Mouse (Mus musculus) monocyte, adult 2 months (primary cell): ENCODE measurements at regions not wholly inside any gene's neighbourhood (a gene's known extent, or its start where the extent isn't known, plus 50 kb on each side); places are given as distances from the start of the nearest gene placed in this dataset.

Source experiments
- DNase-seq, 2 experiments: peaks; one replicate each; pipeline ENCODE4 v3.0.0; 2022; ENCODE audit warnings: low spot score in 2 of 2, low read depth in 1 of 2

GRCm38 (mm10) chr2:79131743-79132517 lies 123.3 kb upstream of the Itga4 start:
- DNase-seq: peak; percentile 44 to 53

- peak in 1 of 2 experiments; percentile 24 for DNase-seq
Measured at GRCm38 (mm10) chr2:79132518-79132845, 122.7 kb upstream of the Itga4 start.

GRCm38 (mm10) chr2:79134281-79134680 lies 120.9 kb upstream of the Itga4 start:
- no peak for DNase-seq

DNA sequence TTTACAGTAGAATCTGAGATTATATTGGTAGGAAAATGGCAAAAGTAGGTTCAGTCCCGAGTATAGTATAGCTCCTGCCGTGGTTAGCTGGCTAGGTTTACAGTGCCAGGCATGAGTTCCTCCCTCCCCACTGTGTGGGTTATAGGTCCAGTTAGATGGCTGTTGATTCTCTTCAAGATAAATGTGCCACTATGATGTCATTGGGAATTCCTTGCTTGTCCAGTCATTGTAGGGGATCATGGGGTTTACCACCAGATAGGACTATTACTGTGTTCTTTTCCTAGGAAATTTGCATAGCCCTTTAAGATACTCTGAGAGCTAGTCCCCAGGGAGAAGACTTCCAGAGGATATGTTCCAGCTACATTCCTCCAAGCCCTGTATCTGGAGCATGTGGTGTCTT lies 119.2 kb upstream of the Itga4 start:
- no peak for DNase-seq

DNA sequence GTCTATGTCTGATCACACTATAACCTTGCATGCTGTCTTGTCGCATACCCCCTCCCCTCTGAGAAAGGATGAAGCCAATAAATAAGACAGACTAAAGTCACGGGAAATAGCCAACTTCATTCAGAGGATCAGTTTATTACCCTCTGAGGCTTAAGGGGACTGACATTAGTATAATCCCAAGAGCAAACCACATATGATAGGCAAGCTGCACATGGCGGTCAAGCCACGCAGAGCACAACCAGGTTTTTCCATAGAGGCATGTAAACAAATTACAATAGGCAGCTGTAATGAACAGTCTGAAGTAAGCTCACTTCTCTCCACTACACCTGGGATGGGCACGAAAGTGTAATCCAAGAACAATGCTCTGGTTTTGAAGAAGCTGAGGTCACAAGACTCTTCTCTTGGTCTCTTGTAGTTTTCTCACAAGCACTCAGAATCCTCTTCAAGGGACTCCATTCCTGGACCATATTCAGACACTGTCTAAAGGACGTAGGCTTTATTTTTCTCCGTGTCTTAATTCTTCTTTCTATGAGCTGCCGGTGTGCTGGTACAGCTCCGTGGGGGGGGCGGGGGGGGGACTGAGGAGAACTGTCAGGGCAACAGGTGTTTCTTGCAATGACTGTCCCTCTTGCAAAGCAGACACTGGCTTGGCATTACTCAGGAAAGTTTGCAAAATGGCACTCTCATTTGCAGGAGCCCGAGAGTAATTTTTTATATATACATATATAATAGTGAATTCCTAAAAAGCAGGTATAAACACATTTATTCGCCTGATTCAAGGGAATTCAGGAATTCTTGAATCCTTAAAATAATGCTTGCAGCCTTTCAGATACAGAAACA lies 118.4 kb upstream of the Itga4 start:
- DNase-seq: no peak

- DNase-seq: no peak
Measured at GRCm38 (mm10) chr2:79137694-79138171, 117.5 kb upstream of the Itga4 start.

DNA sequence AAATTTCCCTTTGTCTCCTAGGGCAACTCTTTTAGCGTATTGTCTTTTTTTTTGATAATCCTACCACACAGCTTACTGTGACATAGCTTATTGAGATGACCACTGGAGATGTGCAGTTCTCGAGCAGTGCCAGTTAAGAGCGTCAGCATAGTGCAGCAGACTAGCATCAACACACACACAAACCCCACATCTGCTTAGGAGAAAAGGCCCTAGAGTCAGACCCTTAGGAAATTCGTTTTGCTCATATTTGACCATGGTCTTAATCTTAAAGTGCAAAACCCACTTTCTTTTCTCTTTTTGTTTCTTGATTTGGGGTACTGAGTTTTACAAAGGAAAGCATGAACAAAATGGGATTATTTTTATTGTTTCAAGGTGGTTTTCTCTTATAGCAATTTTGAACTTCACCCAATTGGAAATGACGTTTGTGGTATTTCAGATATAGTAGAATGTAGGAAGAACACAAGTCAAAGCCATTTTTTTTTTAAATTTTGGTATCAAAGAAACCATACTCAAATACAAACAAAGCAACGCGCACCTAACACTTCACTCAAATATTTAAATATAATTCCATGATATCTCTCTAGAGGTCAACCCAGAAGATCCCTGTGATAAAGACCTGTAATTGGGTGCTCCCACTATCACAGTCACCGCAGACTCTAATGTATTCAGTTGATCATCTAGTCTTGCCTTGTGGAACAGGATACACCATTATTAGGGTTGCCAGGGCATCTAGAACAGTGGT lies 116.7 kb upstream of the Itga4 start:
- DNase-seq: no peak

GRCm38 (mm10) chr2:79141961-79142360 lies 113.3 kb upstream of the Itga4 start:
- no peak for DNase-seq

- no peak for DNase-seq
Measured at GRCm38 (mm10) chr2:79143196-79143595, 112.0 kb upstream of the Itga4 start.

DNA sequence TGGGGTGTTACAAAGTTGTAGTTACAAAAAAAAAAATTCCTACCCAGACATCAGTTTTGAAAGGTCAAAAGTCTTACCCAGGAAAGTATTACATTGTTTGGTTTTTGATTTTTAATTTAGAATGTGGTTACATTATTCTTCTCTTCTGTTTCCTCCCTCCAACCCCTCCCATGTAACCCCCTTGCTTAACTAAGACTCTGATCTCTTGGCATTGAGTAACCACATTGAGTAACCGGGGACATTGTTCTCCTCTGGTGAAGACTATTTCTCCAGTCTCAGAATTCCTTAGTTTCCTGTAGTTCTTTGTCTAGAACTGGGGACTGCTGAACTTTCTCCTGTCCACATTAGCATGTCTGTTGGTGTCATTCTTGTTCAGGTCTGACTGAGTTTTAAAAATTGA lies 109.3 kb upstream of the Itga4 start:
- DNase-seq: no peak

- no peak for DNase-seq
Measured at GRCm38 (mm10) chr2:79146563-79146962, 108.7 kb upstream of the Itga4 start.

DNA sequence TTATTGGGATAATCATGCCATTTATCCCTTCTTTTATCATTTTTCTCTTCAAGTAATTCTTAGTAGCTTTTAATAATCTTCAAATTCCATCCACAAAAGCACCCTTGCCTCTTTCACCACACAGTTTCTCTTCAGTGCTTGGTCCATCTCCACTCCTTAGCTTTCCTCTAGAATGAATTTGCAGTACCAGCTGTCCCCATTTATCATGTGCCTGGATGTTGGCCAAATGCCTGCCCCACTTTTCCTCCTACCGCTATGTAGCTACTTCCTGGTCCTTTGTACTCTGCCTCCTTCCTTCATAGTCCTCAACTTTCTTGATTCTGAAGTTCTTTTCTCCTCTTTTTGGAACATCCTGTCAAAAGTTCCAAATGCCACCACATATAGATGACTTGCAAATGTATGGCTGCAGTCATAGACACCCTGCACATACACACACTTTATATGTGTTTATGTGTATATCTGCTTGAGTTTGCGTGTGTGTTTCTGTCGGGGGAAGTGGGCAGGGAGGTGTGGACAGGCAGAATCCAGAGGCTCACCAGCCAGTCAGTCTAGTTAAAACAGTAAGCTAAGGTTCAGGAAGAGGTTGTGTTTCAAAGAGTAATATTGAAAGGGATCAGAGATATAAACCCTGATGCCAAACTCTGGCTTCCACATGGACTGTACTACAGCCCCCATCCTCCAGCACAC lies 106.1 kb upstream of the Itga4 start:
- no peak for DNase-seq

DNA sequence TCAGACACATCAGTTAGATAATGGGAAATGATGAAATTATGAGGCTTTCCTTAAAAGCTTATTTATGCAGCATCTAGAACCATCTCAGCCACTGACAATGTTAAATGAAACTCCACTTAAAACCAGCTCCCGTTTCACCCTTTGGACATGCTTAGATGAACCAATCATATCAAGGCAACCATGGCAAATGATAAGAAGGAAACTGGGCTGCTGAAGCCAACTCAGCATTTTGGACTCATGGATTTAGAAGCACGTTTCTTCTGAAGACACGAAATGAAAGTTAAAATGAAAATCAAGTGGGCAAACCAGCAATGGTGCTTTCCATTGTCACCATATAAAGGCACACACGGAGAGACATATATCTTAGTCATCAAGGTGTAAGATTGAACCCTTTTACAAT lies 103.6 kb upstream of the Itga4 start:
- DNase-seq: no peak

DNA sequence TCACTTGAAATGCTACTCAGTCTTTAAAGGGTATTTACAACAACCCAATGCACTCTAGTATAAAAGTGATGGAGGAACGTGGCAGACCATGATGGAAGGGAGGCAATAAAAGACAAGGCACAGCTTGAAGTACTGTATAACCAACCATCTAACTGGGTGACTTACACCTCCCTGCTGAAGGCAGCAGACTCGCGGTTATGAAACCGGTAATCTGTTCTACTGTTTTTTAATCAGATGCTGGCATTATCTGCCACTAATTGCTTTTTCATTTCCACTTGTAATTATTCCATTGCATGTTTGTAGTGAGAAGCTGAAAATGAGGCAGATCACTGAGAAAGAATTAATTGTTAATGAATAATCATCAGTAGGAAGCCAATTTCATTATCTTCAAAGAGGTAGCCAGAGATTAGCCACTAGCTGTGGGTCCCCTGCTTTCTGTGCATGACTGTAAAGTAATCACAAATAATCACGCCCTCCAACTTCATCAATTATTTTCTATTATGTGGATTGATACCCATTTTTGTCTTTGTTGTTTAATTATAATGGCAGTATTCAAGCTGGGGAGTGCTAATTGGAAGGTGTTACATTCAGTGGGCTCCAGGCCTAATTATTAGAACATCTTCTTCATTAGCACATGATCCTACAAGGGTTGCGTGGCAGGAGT lies 103.1 kb upstream of the Itga4 start:
- no peak for DNase-seq

- DNase-seq: no peak
Measured at GRCm38 (mm10) chr2:79152695-79153057, 102.5 kb upstream of the Itga4 start.

- DNase-seq: no peak
Measured at GRCm38 (mm10) chr2:79153070-79153469, 102.2 kb upstream of the Itga4 start.

GRCm38 (mm10) chr2:79158450-79159055 lies 96.7 kb upstream of the Itga4 start:
- no peak for DNase-seq

GRCm38 (mm10) chr2:79159336-79159735 lies 95.9 kb upstream of the Itga4 start:
- DNase-seq: no peak

DNA sequence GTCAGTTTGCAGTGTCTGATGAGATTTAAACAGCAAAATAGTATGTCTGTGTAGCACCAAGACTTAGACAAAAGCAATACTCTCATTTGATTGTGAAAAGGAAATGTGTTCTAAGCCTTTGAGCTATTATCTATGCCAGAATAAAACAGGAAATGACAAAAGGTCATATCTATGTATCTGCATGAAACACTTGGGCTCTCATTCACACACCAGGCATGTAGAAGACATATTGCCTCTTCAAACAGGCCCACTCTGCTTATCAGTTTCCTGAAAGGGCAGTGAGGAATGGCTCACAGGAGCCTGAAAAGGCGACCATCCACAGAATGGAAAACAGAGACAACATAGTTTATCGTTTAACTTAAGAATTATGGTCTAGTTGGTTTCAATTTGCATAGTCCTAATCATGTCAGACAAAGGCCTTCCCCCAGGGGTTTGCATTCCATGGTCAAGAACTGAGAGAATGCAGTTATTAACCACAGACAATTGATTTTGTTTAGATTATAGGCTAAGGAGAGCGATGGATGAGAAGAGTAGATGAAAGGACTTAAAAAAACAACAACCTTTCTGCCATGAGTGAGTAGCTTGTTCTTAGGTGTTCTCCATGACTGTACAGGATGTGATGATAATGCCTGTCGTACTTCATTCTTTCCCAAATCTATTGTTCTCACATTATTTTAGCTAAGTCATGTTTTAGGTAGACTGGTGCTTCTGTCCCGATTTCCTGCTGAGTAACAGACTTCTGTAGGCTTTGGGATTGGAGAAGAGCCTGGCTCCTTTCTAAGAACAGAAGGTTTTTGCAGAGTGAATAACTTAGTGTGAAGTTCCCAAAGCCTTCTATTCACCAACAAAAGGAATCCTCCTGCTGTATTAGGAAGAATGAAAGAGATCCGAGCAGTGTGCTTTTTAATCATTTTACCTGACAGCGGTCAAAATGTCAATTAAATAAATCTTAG lies 82.0 kb upstream of the Itga4 start:
- no peak for DNase-seq
